Mouse (Mus musculus): ENCODE data around the gene Ell. TPM values are rescaled to one million over a fixed set of nuclear protein-coding genes. Genes with fewer than 3 reads are reported as not detected.
A peak's percentile ranks its signal among the peaks of the same experiment; 100 is the strongest.

Gene Ell
- polyA plus RNA-seq, 1 experiment from 2014 or later = 13.0 TPM

DNA sequence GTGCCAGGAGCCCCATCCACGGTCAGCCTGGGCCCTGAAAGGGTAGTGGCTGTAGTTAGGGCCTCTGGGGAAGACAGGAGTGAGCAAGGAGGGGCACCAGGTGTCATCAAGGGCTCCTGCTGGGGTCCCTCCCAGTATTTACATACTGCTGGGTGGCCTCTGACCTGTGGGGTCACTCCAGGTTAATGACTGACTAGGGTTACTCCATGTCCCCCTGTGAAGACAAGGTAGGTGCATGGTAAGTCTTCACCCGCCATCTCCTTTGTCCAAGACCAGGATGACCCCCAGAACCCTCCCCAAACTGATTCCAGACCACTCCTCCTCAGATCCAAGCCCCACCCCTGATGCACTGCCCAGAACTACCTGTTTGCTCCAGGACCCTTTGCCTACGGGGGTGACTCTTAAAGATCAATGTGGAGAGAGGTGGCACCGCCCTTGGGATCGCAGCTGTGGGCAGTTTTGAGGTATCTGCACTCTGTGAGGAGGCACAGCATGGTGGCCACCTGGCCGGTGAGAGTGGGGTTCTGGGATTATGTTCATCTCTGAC, 93.2 kb downstream of the Ell start, which contains the start of gene Gdf15:
Gene Gdf15 (minus strand): TSS at position 111 of the 547 bp plus-strand sequence.
- ATAC-seq (ENCODE audit: insufficient number of reproducible peaks, insufficient read depth, low FRiP score, low read depth) = no peak
- H3K9me3 ChIP-seq (ENCODE audit: control insufficient read depth, low read length) = no peaks in the 10 kb centered on the region
- H3K36me3 ChIP-seq (ENCODE audit: control insufficient read depth, insufficient read depth, low read length) = no peaks in the 10 kb centered on the region
- 90% methylated on average over 6 of the region's 6 CpGs for WGBS
- peak within 1 kb of the TSS in 1 of 2 experiments; percentile 12; a peak in 1 of 4 replicates for H3K27ac ChIP-seq (replicated peaks in 1 of 2; ENCODE audit: control insufficient read depth in 1 of 2, insufficient read depth in 1 of 2, low read depth in 2 of 2, low read length in 2 of 2)
- peak within 1 kb of the TSS; percentile 66 for H3K9ac ChIP-seq (ENCODE audit: low read length)
- peak within 1 kb of the TSS; percentile 69 for H3K4me2 ChIP-seq (ENCODE audit: low read length)
- H3K4me3 ChIP-seq (ENCODE audit: control insufficient read depth in 1 of 2, insufficient read depth in 1 of 2, low read depth in 1 of 2, low read length in 2 of 2) = peak within 1 kb of the TSS; percentile 12 to 21; a peak in 2 of 4 replicates
- H3K27me3 ChIP-seq (ENCODE audit: control insufficient read depth, insufficient read depth, low read length) = no peaks in the 10 kb centered on the region
- peaks cover 36 to 48% of the 10 kb centered on the region in 2 experiments for H3K4me1 ChIP-seq (ENCODE audit: control insufficient read depth in 2 of 2, insufficient read depth in 2 of 2, low read length in 2 of 2)

DNA sequence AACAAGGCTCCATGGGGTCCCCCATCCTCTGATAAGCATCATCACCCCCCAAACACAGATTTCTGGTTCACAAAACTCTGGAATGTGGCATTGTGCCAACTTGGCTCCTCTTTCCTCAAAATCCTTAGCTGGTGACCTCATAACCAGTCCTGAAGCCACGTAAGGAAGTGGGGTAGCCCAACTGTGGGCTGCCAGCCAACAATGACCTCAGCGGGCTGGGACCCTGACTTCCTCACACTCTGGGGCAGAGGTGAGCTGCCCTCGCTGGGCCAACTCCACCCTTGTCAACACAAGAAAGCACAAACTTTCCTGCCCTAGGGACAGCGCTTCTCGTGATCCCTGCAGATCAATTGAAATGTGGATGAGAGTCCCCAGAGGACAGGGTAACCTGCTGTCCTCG, 94.8 kb downstream of the Ell start:
- no peak for ATAC-seq (ENCODE audit: insufficient number of reproducible peaks, insufficient read depth, low FRiP score, low read depth)
- no peak overlapping the region; the same call in 1 of the 2 replicates for H3K9ac ChIP-seq (ENCODE audit: low read length)
- H3K4me2 ChIP-seq (ENCODE audit: low read length) = no peak overlapping the region
- H3K4me1 ChIP-seq (ENCODE audit: control insufficient read depth in 2 of 2, insufficient read depth in 2 of 2, low read length in 2 of 2) = peaks cover 42 to 54% of the 10 kb centered on the region in 2 experiments
- H3K4me3 ChIP-seq (ENCODE audit: control insufficient read depth in 1 of 2, insufficient read depth in 1 of 2, low read depth in 1 of 2, low read length in 2 of 2) = no peak overlapping the region
- no peaks in the 10 kb centered on the region for H3K9me3 ChIP-seq (ENCODE audit: control insufficient read depth, low read length)
- H3K27me3 ChIP-seq (ENCODE audit: control insufficient read depth, insufficient read depth, low read length) = no peaks in the 10 kb centered on the region
- 25% methylated on average over 6 of the region's 6 CpGs for WGBS
- H3K27ac ChIP-seq (replicated peaks in 1 of 2; ENCODE audit: control insufficient read depth in 1 of 2, insufficient read depth in 1 of 2, low read depth in 2 of 2, low read length in 2 of 2) = peak overlapping the region; percentile 61 to 69
- no peaks in the 10 kb centered on the region for H3K36me3 ChIP-seq (ENCODE audit: control insufficient read depth, insufficient read depth, low read length)

DNA sequence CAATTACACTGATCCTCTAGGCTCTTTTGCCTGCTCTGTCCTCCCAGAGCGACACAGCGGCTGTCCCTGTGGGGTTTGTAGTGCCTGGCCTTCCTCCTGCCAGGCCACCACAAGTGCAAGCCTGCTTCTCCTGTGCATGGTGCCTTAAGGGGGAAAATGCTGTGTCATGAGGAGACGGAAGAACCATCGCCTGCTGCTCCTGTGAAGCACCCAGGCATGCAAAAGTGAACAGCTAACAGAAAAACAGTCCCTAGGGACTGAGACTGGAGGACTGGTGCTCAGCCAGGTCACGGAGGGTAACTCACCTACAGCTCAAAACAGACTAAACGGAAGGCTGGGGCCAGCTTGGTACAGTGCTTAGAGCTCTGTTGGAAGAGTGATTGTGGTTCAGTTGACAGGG, 96.3 kb downstream of the Ell start:
- no peaks in the 10 kb centered on the region for H3K36me3 ChIP-seq (ENCODE audit: control insufficient read depth, insufficient read depth, low read length)
- no peaks in the 10 kb centered on the region for H3K27me3 ChIP-seq (ENCODE audit: control insufficient read depth, insufficient read depth, low read length)
- no peak overlapping the region for H3K9ac ChIP-seq (ENCODE audit: low read length)
- peaks cover 38 to 48% of the 10 kb centered on the region in 2 experiments for H3K4me1 ChIP-seq (ENCODE audit: control insufficient read depth in 2 of 2, insufficient read depth in 2 of 2, low read length in 2 of 2)
- ATAC-seq (ENCODE audit: insufficient number of reproducible peaks, insufficient read depth, low FRiP score, low read depth) = no peak
- H3K4me3 ChIP-seq (ENCODE audit: control insufficient read depth in 1 of 2, insufficient read depth in 1 of 2, low read depth in 1 of 2, low read length in 2 of 2) = no peak overlapping the region
- WGBS = 71% methylated on average over 6 of the region's 6 CpGs
- no peaks in the 10 kb centered on the region for H3K9me3 ChIP-seq (ENCODE audit: control insufficient read depth, low read length)
- H3K4me2 ChIP-seq (ENCODE audit: low read length) = no peak overlapping the region
- H3K27ac ChIP-seq (replicated peaks in 1 of 2; ENCODE audit: control insufficient read depth in 1 of 2, insufficient read depth in 1 of 2, low read depth in 2 of 2, low read length in 2 of 2) = no peak overlapping the region

DNA sequence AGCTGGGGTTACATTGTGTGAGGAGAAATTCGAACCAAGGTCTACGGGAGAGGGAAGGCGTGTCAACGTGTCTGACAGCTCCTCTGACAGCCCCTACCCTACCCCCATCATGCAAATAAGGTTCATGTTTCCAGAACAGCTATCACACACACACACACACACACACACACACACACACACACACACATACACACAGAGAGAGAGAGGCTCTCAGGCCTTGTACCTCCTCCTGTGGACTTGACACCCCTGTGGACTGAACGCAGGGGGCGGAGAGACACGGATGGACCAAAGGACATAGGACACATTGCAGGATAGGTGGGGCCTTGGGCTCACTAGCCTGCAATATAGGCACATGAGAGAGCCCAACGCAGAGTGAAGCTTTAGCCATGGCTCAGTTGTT, 97.6 kb downstream of the Ell start:
- Histone ChIP-seq H3K27me3 (ENCODE audit: control insufficient read depth, insufficient read depth, low read length) (no peaks in the 10 kb centered on the region), H3K4me3 (ENCODE audit: control insufficient read depth in 1 of 2, insufficient read depth in 1 of 2, low read depth in 1 of 2, low read length in 2 of 2) (no peak overlapping the region), H3K27ac (replicated peaks in 1 of 2; ENCODE audit: control insufficient read depth in 1 of 2, insufficient read depth in 1 of 2, low read depth in 2 of 2, low read length in 2 of 2) (no peak overlapping the region), H3K9ac (ENCODE audit: low read length) (no peak overlapping the region), H3K36me3 (ENCODE audit: control insufficient read depth, insufficient read depth, low read length) (no peaks in the 10 kb centered on the region), H3K4me2 (ENCODE audit: low read length) (no peak overlapping the region), H3K4me1 (ENCODE audit: control insufficient read depth in 2 of 2, insufficient read depth in 2 of 2, low read length in 2 of 2) (peaks cover 26 to 35% of the 10 kb centered on the region in 2 experiments), H3K9me3 (ENCODE audit: control insufficient read depth, low read length) (no peaks in the 10 kb centered on the region)
- no peak for ATAC-seq (ENCODE audit: insufficient number of reproducible peaks, insufficient read depth, low FRiP score, low read depth)
- WGBS = 53% methylated on average over 8 of the region's 8 CpGs

DNA sequence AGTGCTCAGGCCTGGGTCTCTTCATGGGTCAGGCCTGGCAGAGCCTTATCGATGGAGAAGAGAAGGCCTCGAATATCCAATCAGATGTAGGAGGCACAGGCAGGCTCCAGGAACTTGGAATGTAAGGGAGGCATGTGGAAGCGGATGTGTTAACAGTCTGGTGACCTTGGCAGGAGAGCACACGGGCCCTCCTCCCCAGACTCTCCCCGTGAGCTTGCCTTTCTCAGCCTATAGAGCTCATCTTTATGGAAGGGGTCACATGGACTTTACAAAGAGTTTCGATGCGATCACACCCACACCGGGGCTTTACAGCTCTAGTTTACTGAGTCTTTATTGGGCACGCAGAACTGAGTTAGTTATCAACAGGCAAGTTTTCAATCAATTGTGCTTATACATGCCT, 99.5 kb downstream of the Ell start:
- 43% methylated on average over 9 of the region's 9 CpGs for WGBS
- H3K27ac ChIP-seq (replicated peaks in 1 of 2; ENCODE audit: control insufficient read depth in 1 of 2, insufficient read depth in 1 of 2, low read depth in 2 of 2, low read length in 2 of 2) = peak overlapping the region in 1 of 2 experiments; percentile 15; a peak in 2 of 4 replicates
- peak overlapping the region; percentile 21; the same call in 1 of the 2 replicates for H3K9ac ChIP-seq (ENCODE audit: low read length)

More for the DNA sequence above, 99.5 kb downstream of the Ell start:
- H3K9me3 ChIP-seq (ENCODE audit: control insufficient read depth, low read length) = no peaks in the 10 kb centered on the region
- no peak for ATAC-seq (ENCODE audit: insufficient number of reproducible peaks, insufficient read depth, low FRiP score, low read depth)
- H3K4me2 ChIP-seq (ENCODE audit: low read length) = no peak overlapping the region
- no peaks in the 10 kb centered on the region for H3K36me3 ChIP-seq (ENCODE audit: control insufficient read depth, insufficient read depth, low read length)
- peaks cover 19 to 26% of the 10 kb centered on the region in 2 experiments for H3K4me1 ChIP-seq (ENCODE audit: control insufficient read depth in 2 of 2, insufficient read depth in 2 of 2, low read length in 2 of 2)
- no peak overlapping the region for H3K4me3 ChIP-seq (ENCODE audit: control insufficient read depth in 1 of 2, insufficient read depth in 1 of 2, low read depth in 1 of 2, low read length in 2 of 2)
- no peaks in the 10 kb centered on the region for H3K27me3 ChIP-seq (ENCODE audit: control insufficient read depth, insufficient read depth, low read length)

Other genes with a start within 250 kb of the Ell start
- gene Ddx49, start 237.0 kb upstream of the Ell start, polyA plus RNA-seq (2014; fragmentation: Nextera tagmentation; extraction: Ambion mirVana) = 28.9 and 33.7 TPM in 2 replicates
- 294 and 319 TPM in 2 replicates for gene Cope, start 236.9 kb upstream of the Ell start, polyA plus RNA-seq (2014; fragmentation: Nextera tagmentation; extraction: Ambion mirVana)
- gene Cers1, start 223.7 kb upstream of the Ell start, polyA plus RNA-seq (2014; fragmentation: Nextera tagmentation; extraction: Ambion mirVana) = 1.8 and 2.3 TPM in 2 replicates
- 0.57 TPM in 1 of 2 replicates, not detected in the other for gene Gdf1, start 209.6 kb upstream of the Ell start, polyA plus RNA-seq (2014; fragmentation: Nextera tagmentation; extraction: Ambion mirVana)
- gene Upf1, start 186.2 kb upstream of the Ell start, polyA plus RNA-seq (2014; fragmentation: Nextera tagmentation; extraction: Ambion mirVana) = 14.2 and 18.1 TPM in 2 replicates
- 3.0 and 4.6 TPM in 2 replicates for gene Comp, start 165.9 kb upstream of the Ell start, polyA plus RNA-seq (2014; fragmentation: Nextera tagmentation; extraction: Ambion mirVana)
- 12.2 and 14.1 TPM in 2 replicates for gene Crtc1, start 99.9 kb upstream of the Ell start, polyA plus RNA-seq (2014; fragmentation: Nextera tagmentation; extraction: Ambion mirVana)
- 9.6 and 9.8 TPM in 2 replicates for gene Klhl26, start 62.5 kb upstream of the Ell start, polyA plus RNA-seq (2014; fragmentation: Nextera tagmentation; extraction: Ambion mirVana)
- 0.31 TPM in 1 of 2 replicates, not detected in the other for gene Tmem59l, start 52.1 kb upstream of the Ell start, polyA plus RNA-seq (2014; fragmentation: Nextera tagmentation; extraction: Ambion mirVana)
- gene Crlf1, start 46.3 kb upstream of the Ell start, polyA plus RNA-seq (2014; fragmentation: Nextera tagmentation; extraction: Ambion mirVana) = 0.42 and 2.0 TPM in 2 replicates
- gene Rex1bd, start 32.7 kb upstream of the Ell start, polyA plus RNA-seq (2014; fragmentation: Nextera tagmentation; extraction: Ambion mirVana) = 129 and 138 TPM in 2 replicates
- gene Uba52, start 28.7 kb upstream of the Ell start, polyA plus RNA-seq (2014; fragmentation: Nextera tagmentation; extraction: Ambion mirVana) = 900 and 1,040 TPM in 2 replicates
- 189 and 209 TPM in 2 replicates for gene Fkbp8, start 11.7 kb upstream of the Ell start, polyA plus RNA-seq (2014; fragmentation: Nextera tagmentation; extraction: Ambion mirVana)
- 79.3 and 85.7 TPM in 2 replicates for gene Kxd1, start 11.5 kb upstream of the Ell start, polyA plus RNA-seq (2014; fragmentation: Nextera tagmentation; extraction: Ambion mirVana)
- 59.5 and 69.8 TPM in 2 replicates for gene Isyna1, start 54.9 kb downstream of the Ell start, polyA plus RNA-seq (2014; fragmentation: Nextera tagmentation; extraction: Ambion mirVana)
- gene Ssbp4, start 69.4 kb downstream of the Ell start, polyA plus RNA-seq (2014; fragmentation: Nextera tagmentation; extraction: Ambion mirVana) = 83.7 and 85.8 TPM in 2 replicates
- 1.3 and 3.2 TPM in 2 replicates for gene Lrrc25, start 76.7 kb downstream of the Ell start, polyA plus RNA-seq (2014; fragmentation: Nextera tagmentation; extraction: Ambion mirVana)
- gene Gdf15, start 93.0 kb downstream of the Ell start, polyA plus RNA-seq (2014; fragmentation: Nextera tagmentation; extraction: Ambion mirVana) = 1.1 TPM in 2 replicates
- gene Pgpep1, start 120.9 kb downstream of the Ell start, polyA plus RNA-seq (2014; fragmentation: Nextera tagmentation; extraction: Ambion mirVana) = 39.7 and 46.6 TPM in 2 replicates
- 316 and 334 TPM in 2 replicates for gene Lsm4, start 133.8 kb downstream of the Ell start, polyA plus RNA-seq (2014; fragmentation: Nextera tagmentation; extraction: Ambion mirVana)
- 122 and 137 TPM in 2 replicates for gene Jund, start 159.5 kb downstream of the Ell start, polyA plus RNA-seq (2014; fragmentation: Nextera tagmentation; extraction: Ambion mirVana)
- gene Iqcn, start 164.0 kb downstream of the Ell start, polyA plus RNA-seq (2014; fragmentation: Nextera tagmentation; extraction: Ambion mirVana) = not detected in 2 replicates
- not detected in 2 replicates for gene Gm3336, start 179.1 kb downstream of the Ell start, polyA plus RNA-seq (2014; fragmentation: Nextera tagmentation; extraction: Ambion mirVana)
- 0.08 and 0.23 TPM in 2 replicates for gene Pde4c, start 184.3 kb downstream of the Ell start, polyA plus RNA-seq (2014; fragmentation: Nextera tagmentation; extraction: Ambion mirVana)
- 24.1 and 25.7 TPM in 2 replicates for gene Rab3a, start 215.2 kb downstream of the Ell start, polyA plus RNA-seq (2014; fragmentation: Nextera tagmentation; extraction: Ambion mirVana)
- gene Mpv17l2, start 221.5 kb downstream of the Ell start, polyA plus RNA-seq (2014; fragmentation: Nextera tagmentation; extraction: Ambion mirVana) = 44.0 and 47.4 TPM in 2 replicates
- gene Pik3r2, start 237.3 kb downstream of the Ell start, polyA plus RNA-seq (2014; fragmentation: Nextera tagmentation; extraction: Ambion mirVana) = 23.1 and 26.7 TPM in 2 replicates

All from heart, embryonic 14.5 days (tissue).